15 mouse cellular contexts compared by ENCODE assay signal in the genomic region with DNA sequence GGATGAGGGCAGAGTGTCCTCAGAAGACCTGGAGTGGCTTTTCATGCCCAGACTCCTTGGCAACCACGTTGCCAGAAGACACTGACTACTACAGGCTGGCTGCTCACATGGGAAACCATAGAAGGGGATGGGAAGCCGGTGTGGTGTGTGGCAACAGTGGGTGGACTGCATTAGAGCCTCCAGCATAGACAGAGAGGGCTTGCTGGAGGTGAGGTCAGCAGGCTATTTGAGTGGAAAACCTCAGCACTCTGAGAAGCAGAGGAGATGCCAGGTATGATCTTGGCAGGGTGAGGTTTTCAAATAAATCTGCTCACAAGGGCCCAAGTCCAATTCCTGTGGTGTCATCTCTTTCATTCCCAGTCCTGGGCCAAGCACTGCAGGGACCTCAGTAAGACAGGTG. TPM values are rescaled to one million over a fixed set of nuclear protein-coding genes. Genes with fewer than 3 reads are reported as not detected.
DNase-seq lines count a peak whose midpoint lies in the region; ATAC-seq lines count a peak whose summit lies in the region.
"Had no signal": no experiment of that assay in that cellular context is flagged by ENCODE, and none has a peak within 500 bp of the region (broad histone marks: within the 10 kb centered on the region; RNA-seq: fewer than 3 reads in every experiment).

No protein-coding gene starts in this region.

- H3K27me3 ChIP-seq in kidney, embryonic 15.5 days: no peaks in the 10 kb centered on the region
- H3K27me3 ChIP-seq in hindbrain, embryonic 10.5 days (ENCODE audit: insufficient read depth, poor library complexity, severe bottlenecking): no peaks in the 10 kb centered on the region
- H3K27me3 ChIP-seq: limb, embryonic 15.5 days had no signal

- no peaks in the 10 kb centered on the region for H3K36me3 ChIP-seq in kidney, embryonic 15.5 days
- no peaks in the 10 kb centered on the region for H3K36me3 ChIP-seq in hindbrain, embryonic 10.5 days
- H3K36me3 ChIP-seq: limb, embryonic 15.5 days had no signal

- intact Hi-C loops in heart, postnatal 10 days (cut with DNase I): no loop called here
- intact Hi-C loops in heart, postnatal 25 days (cut with DNase I): no loop called here

- H3K4me3 ChIP-seq in kidney, embryonic 15.5 days (replicated peaks): no peak overlapping the region
- no peak overlapping the region for H3K4me3 ChIP-seq in hindbrain, embryonic 10.5 days
- H3K4me3 ChIP-seq: limb, embryonic 15.5 days had no signal

- no peak overlapping the region for H3K4me2 ChIP-seq in kidney, embryonic 15.5 days
- H3K4me2 ChIP-seq: limb, embryonic 15.5 days had no signal

- WGBS in kidney, embryonic 15.5 days: 46% methylated on average over 2 of the region's 2 CpGs
- 44% methylated on average over 2 of the region's 2 CpGs for WGBS in hindbrain, embryonic 10.5 days

- H3K4me1 ChIP-seq in kidney, embryonic 15.5 days: no peaks in the 10 kb centered on the region
- no peaks in the 10 kb centered on the region for H3K4me1 ChIP-seq in hindbrain, embryonic 10.5 days (replicated peaks)
- H3K4me1 ChIP-seq: limb, embryonic 15.5 days had no signal

- peak; percentile 68 for ATAC-seq in common myeloid progenitor, adult 5-6 weeks (replicated peaks; ENCODE audit: low read depth, poor library complexity, severe bottlenecking)
- no peak for ATAC-seq in kidney, embryonic 15.5 days (replicated peaks; ENCODE audit: low FRiP score)
- ATAC-seq: CD4-positive, CD25-positive, alpha-beta regulatory T cell, adult 4 months; Patski had no signal

- H3K9me3 ChIP-seq in kidney, embryonic 15.5 days (replicated peaks): no peaks in the 10 kb centered on the region
- H3K9me3 ChIP-seq in hindbrain, embryonic 10.5 days: no peaks in the 10 kb centered on the region
- H3K9me3 ChIP-seq: limb, embryonic 15.5 days had no signal

- peak; percentile 44 to 60 for DNase-seq in heart, postnatal 10 days
- DNase-seq in heart, postnatal 25 days (ENCODE audit: low spot score): no peak
- peak; percentile 5 for DNase-seq in right cerebral cortex, postnatal 14 days
- no peak for DNase-seq in right cerebral cortex, postnatal 25 days
- peak; percentile 47 for DNase-seq in testis, postnatal 10 days (ENCODE audit: low spot score)
- DNase-seq in hindbrain, embryonic 10.5 days (ENCODE audit: low spot score): no peak
- DNase-seq: adrenal gland, postnatal 36 days; embryo, embryonic 11 days; layer of hippocampus, adult 9-11 months; lung, postnatal 10 days had no signal

- H3K9ac ChIP-seq in kidney, embryonic 15.5 days: no peak overlapping the region
- H3K9ac ChIP-seq: limb, embryonic 15.5 days had no signal

- H3K27ac ChIP-seq in kidney, embryonic 15.5 days: no peak overlapping the region
- no peak overlapping the region for H3K27ac ChIP-seq in hindbrain, embryonic 10.5 days
- H3K27ac ChIP-seq: limb, embryonic 15.5 days had no signal

RNA-seq across cellular contexts. Expression of gene Tmem236, which starts 25.3 kb away (rescaled TPM):
- total RNA-seq in heart, postnatal 10 days (2021): not detected
- total RNA-seq in heart, postnatal 25 days (2021): not detected
- total RNA-seq in common myeloid progenitor, adult 5-6 weeks (2017): not detected in 2 replicates
- 0.18 and 0.48 TPM in 2 replicates for polyA plus RNA-seq in kidney, embryonic 15.5 days (2015; fragmentation: Nextera tagmentation; extraction: Ambion mirVana)
- polyA plus RNA-seq in hindbrain, embryonic 10.5 days (2016; fragmentation: Nextera tagmentation; extraction: Ambion mirVana): not detected in 2 replicates
- polyA plus RNA-seq: CD4-positive, CD25-positive, alpha-beta regulatory T cell, adult 4 months had no signal

RNA-seq across cellular contexts. Expression of gene Mrc1, which starts 29.6 kb away (rescaled TPM):
- 10 to 100 TPM; 15.8 to 19.7 TPM for total RNA-seq in heart, postnatal 10 days (2021)
- 10 to 100 TPM; 17.5 to 20.0 TPM for total RNA-seq in heart, postnatal 25 days (2021)
- total RNA-seq in common myeloid progenitor, adult 5-6 weeks (2017): 1.6 TPM in 1 of 2 replicates, not detected in the other
- polyA plus RNA-seq in kidney, embryonic 15.5 days (2015; fragmentation: Nextera tagmentation; extraction: Ambion mirVana): 5.0 and 5.3 TPM in 2 replicates
- polyA plus RNA-seq in hindbrain, embryonic 10.5 days (2016; fragmentation: Nextera tagmentation; extraction: Ambion mirVana): 3.0 and 3.8 TPM in 2 replicates

Comparison
In these comparisons a context has a peak if more than half of its experiments do, and no peak if none do; other contexts are left out.
1. DNase-seq: peak in heart, postnatal 10 days (2 of 2), right cerebral cortex, postnatal 14 days (single experiment) and testis, postnatal 10 days (single experiment); none in heart, postnatal 25 days (single experiment), right cerebral cortex, postnatal 25 days (single experiment) and hindbrain, embryonic 10.5 days (single experiment).